In genomic region chr3:102997591-102997990, GRCm38 (mm10) we compare ENCODE assay signal across 30 mouse cellular contexts. TPM values are rescaled to one million over a fixed set of nuclear protein-coding genes. Genes with fewer than 3 reads are reported as not detected.
DNase-seq lines count a peak whose midpoint lies in the region; ATAC-seq and TF ChIP-seq lines count a peak whose summit lies in the region.
"Had no signal": no experiment of that assay in that cellular context is flagged by ENCODE, and none has a peak within 500 bp of the region (broad histone marks: within the 10 kb centered on the region; RNA-seq: fewer than 3 reads in every experiment).

No protein-coding gene starts in this region.

- H3K4me1 ChIP-seq in hindbrain, embryonic 14.5 days (replicated peaks; ENCODE audit: control insufficient read depth, insufficient read depth, low read length): peaks cover 12% of the 10 kb centered on the region
- H3K4me1 ChIP-seq in hindbrain, embryonic 11.5 days (replicated peaks; ENCODE audit: control insufficient read depth, insufficient read depth, low read length): 0 out of 2 replicates have a peak, but pooled peaks cover 2% of the 10 kb centered on the region
- H3K4me1 ChIP-seq in lung, embryonic 14.5 days (ENCODE audit: insufficient read depth): no peaks in the 10 kb centered on the region
- peaks cover 15% of the 10 kb centered on the region for H3K4me1 ChIP-seq in bone marrow macrophage, adult 2 months (ENCODE audit: control insufficient read depth, insufficient read depth, low read length)

- H3K36me3 ChIP-seq in hindbrain, embryonic 14.5 days (replicated peaks; ENCODE audit: control insufficient read depth, insufficient read depth): peaks cover 53% of the 10 kb centered on the region
- H3K36me3 ChIP-seq in hindbrain, embryonic 11.5 days (ENCODE audit: control insufficient read depth, insufficient read depth, low read length): peaks cover 16% of the 10 kb centered on the region
- peaks cover 45% of the 10 kb centered on the region for H3K36me3 ChIP-seq in lung, embryonic 14.5 days (ENCODE audit: insufficient read depth)

- TF ChIP-seq CTCF in lung, embryonic 14.5 days (IDR thresholded peaks at IDR 0.05; ENCODE audit: low read depth): no peak
- TF ChIP-seq CTCF in bone marrow macrophage, adult 2 months (IDR thresholded peaks at IDR 0.05; ENCODE audit: low read depth, low read length): no peak

- no peaks in the 10 kb centered on the region for H3K27me3 ChIP-seq in hindbrain, embryonic 14.5 days (ENCODE audit: control insufficient read depth, insufficient read depth, low read length)
- H3K27me3 ChIP-seq in hindbrain, embryonic 11.5 days (ENCODE audit: control insufficient read depth, insufficient read depth, low read length): no peaks in the 10 kb centered on the region
- H3K27me3 ChIP-seq in lung, embryonic 14.5 days (ENCODE audit: insufficient read depth, low read length): no peaks in the 10 kb centered on the region
- H3K27me3 ChIP-seq: embryonic facial prominence, embryonic 15.5 days; heart, embryonic 15.5 days; midbrain, embryonic 13.5 days; neural tube, embryonic 13.5 days had no signal

- TF ChIP-seq POLR2A in bone marrow macrophage, adult 2 months (IDR thresholded peaks at IDR 0.05; ENCODE audit: borderline replicate concordance, low read depth, low read length): no peak

- WGBS in hindbrain, embryonic 14.5 days: 93% methylated on average over 3 of the region's 3 CpGs
- 95% methylated on average over 3 of the region's 3 CpGs for WGBS in hindbrain, embryonic 11.5 days
- 84% methylated on average over 3 of the region's 3 CpGs for WGBS in lung, embryonic 14.5 days

- intact Hi-C loops in left cerebral cortex, postnatal 4 days (cut with DNase I): no loop called here

- H3K27ac ChIP-seq in hindbrain, embryonic 14.5 days: no peak overlapping the region
- H3K27ac ChIP-seq in hindbrain, embryonic 11.5 days (ENCODE audit: low read depth, low read length): no peak overlapping the region
- 0 out of 2 replicates have a peak overlapping the region, but pooled peaks have one; percentile 24 for H3K27ac ChIP-seq in lung, embryonic 14.5 days (ENCODE audit: low read depth)
- peak overlapping the region; percentile 56 for H3K27ac ChIP-seq in bone marrow macrophage, adult 2 months (ENCODE audit: insufficient read depth, low read depth, low read length)
- H3K27ac ChIP-seq: embryonic facial prominence, embryonic 15.5 days; heart, embryonic 15.5 days; midbrain, embryonic 13.5 days; neural tube, embryonic 13.5 days had no signal

- no peak overlapping the region for H3K4me3 ChIP-seq in hindbrain, embryonic 14.5 days (replicated peaks; ENCODE audit: low read length)
- H3K4me3 ChIP-seq in hindbrain, embryonic 11.5 days (ENCODE audit: low read depth, low read length): no peak overlapping the region
- H3K4me3 ChIP-seq in lung, embryonic 14.5 days (ENCODE audit: low read depth, low read length): no peak overlapping the region
- H3K4me3 ChIP-seq in bone marrow macrophage, adult 2 months (ENCODE audit: insufficient read depth, low read length): no peak overlapping the region

- H3K4me2 ChIP-seq in hindbrain, embryonic 14.5 days (replicated peaks): peak overlapping the region; percentile 58; the same call in 1 of the 2 replicates
- H3K4me2 ChIP-seq in hindbrain, embryonic 11.5 days (replicated peaks; ENCODE audit: low read depth, low read length): no peak overlapping the region
- no peak overlapping the region for H3K4me2 ChIP-seq in lung, embryonic 14.5 days
- H3K4me2 ChIP-seq: embryonic facial prominence, embryonic 15.5 days had no signal

- DNase-seq in hindbrain, embryonic 14.5 days (ENCODE audit: low spot score): no peak
- DNase-seq in hindbrain, embryonic 11.5 days (ENCODE audit: low spot score): no peak
- no peak for DNase-seq in lung, embryonic 14.5 days
- no peak for DNase-seq in lung, postnatal 14 days
- DNase-seq in 3T3-L1 (ENCODE audit: low read depth, low spot score): peak; percentile 72
- DNase-seq in left cerebral cortex, postnatal 4 days: no peak
- no peak for DNase-seq in adrenal gland, postnatal 4 days (ENCODE audit: low spot score in 2 of 2)
- DNase-seq: adrenal gland, adult 8-10 months; cerebellum, adult 9-10 months; gastrocnemius, postnatal 25 days; kidney, adult 9 months; kidney, postnatal 36 days; layer of hippocampus, adult 9-11 months; liver; thymus, postnatal 14 days had no signal

- ATAC-seq in hindbrain, embryonic 14.5 days (ENCODE audit: low FRiP score): no peak
- no peak for ATAC-seq in hindbrain, embryonic 11.5 days (ENCODE audit: low FRiP score)
- ATAC-seq in lung, embryonic 14.5 days (ENCODE audit: insufficient read depth): no peak
- ATAC-seq: activated CD4-positive, CD25-positive, alpha-beta regulatory T cell, adult 4 months; forebrain, embryonic 16.5 days; midbrain, embryonic 13.5 days had no signal

- no peaks in the 10 kb centered on the region for H3K9me3 ChIP-seq in hindbrain, embryonic 14.5 days (ENCODE audit: control insufficient read depth, low read length)
- no peaks in the 10 kb centered on the region; the same call in 1 of the 2 replicates for H3K9me3 ChIP-seq in hindbrain, embryonic 11.5 days (ENCODE audit: control insufficient read depth, low read length)
- H3K9me3 ChIP-seq in lung, embryonic 14.5 days (ENCODE audit: low read depth, low read length): no peaks in the 10 kb centered on the region
- H3K9me3 ChIP-seq: embryonic facial prominence, embryonic 15.5 days; heart, embryonic 15.5 days; neural tube, embryonic 13.5 days had no signal

- no peak overlapping the region for H3K9ac ChIP-seq in hindbrain, embryonic 14.5 days
- no peak overlapping the region for H3K9ac ChIP-seq in hindbrain, embryonic 11.5 days (ENCODE audit: low read depth, low read length)
- H3K9ac ChIP-seq in lung, embryonic 14.5 days: no peak overlapping the region
- H3K9ac ChIP-seq: embryonic facial prominence, embryonic 15.5 days; heart, embryonic 15.5 days; neural tube, embryonic 13.5 days had no signal

RNA-seq across cellular contexts. Expression of gene Sike1, which starts 2.1 kb away (rescaled TPM):
- 67.0 TPM in 2 replicates for polyA plus RNA-seq in hindbrain, embryonic 14.5 days (2014; fragmentation: Nextera tagmentation; extraction: Ambion mirVana)
- 103 and 104 TPM in 2 replicates for polyA plus RNA-seq in hindbrain, embryonic 11.5 days (2014; fragmentation: Nextera tagmentation; extraction: Ambion mirVana)
- 63.9 and 68.6 TPM in 2 replicates for polyA plus RNA-seq in lung, embryonic 14.5 days (2014; fragmentation: Nextera tagmentation; extraction: Ambion mirVana)
- polyA plus RNA-seq in bone marrow macrophage, adult 2 months (2012; ENCODE audit: insufficient read depth, insufficient read length, missing spikeins): 53.6 and 54.2 TPM in 2 replicates
- 10 to 100 TPM; 91.5 to 98.7 TPM for total RNA-seq in left cerebral cortex, postnatal 4 days (2021)
- 100 to 1,000 TPM in 1 of 2 experiments, 10 to 100 TPM in 1; 96.7 to 105 TPM for total RNA-seq in adrenal gland, postnatal 4 days (2021)

RNA-seq across cellular contexts. Expression of gene Csde1, which starts 22.6 kb away (rescaled TPM):
- 416 and 429 TPM in 2 replicates for polyA plus RNA-seq in hindbrain, embryonic 14.5 days (2014; fragmentation: Nextera tagmentation; extraction: Ambion mirVana)
- 561 and 569 TPM in 2 replicates for polyA plus RNA-seq in hindbrain, embryonic 11.5 days (2014; fragmentation: Nextera tagmentation; extraction: Ambion mirVana)
- 439 and 441 TPM in 2 replicates for polyA plus RNA-seq in lung, embryonic 14.5 days (2014; fragmentation: Nextera tagmentation; extraction: Ambion mirVana)
- polyA plus RNA-seq in bone marrow macrophage, adult 2 months (2012; ENCODE audit: insufficient read depth, insufficient read length, missing spikeins): 291 and 299 TPM in 2 replicates
- 100 to 1,000 TPM; 324 to 349 TPM for total RNA-seq in left cerebral cortex, postnatal 4 days (2021)
- 100 to 1,000 TPM; 337 to 354 TPM for total RNA-seq in adrenal gland, postnatal 4 days (2021)

RNA-seq across cellular contexts. Expression of gene Nr1h5, which starts 33.7 kb away (rescaled TPM):
- 0.07 and 0.09 TPM in 2 replicates for polyA plus RNA-seq in hindbrain, embryonic 14.5 days (2014; fragmentation: Nextera tagmentation; extraction: Ambion mirVana)
- polyA plus RNA-seq in hindbrain, embryonic 11.5 days (2014; fragmentation: Nextera tagmentation; extraction: Ambion mirVana): not detected in 2 replicates
- polyA plus RNA-seq in lung, embryonic 14.5 days (2014; fragmentation: Nextera tagmentation; extraction: Ambion mirVana): not detected in 2 replicates
- polyA plus RNA-seq in bone marrow macrophage, adult 2 months (2012; ENCODE audit: insufficient read depth, insufficient read length, missing spikeins): not detected in 2 replicates
- not detected for total RNA-seq in left cerebral cortex, postnatal 4 days (2021)
- under 1 TPM in 1 of 2 experiments, not detected in 1; 0.48 TPM for total RNA-seq in adrenal gland, postnatal 4 days (2021)
- total RNA-seq: adrenal gland, adult 8-10 months; common myeloid progenitor, adult 5-6 weeks; gastrocnemius, postnatal 25 days; hematopoietic stem cell, adult 5-6 weeks; left cerebral cortex, adult 18-20 months; left cerebral cortex, postnatal 25 days; megakaryocyte progenitor cell, adult 5-6 weeks; MEL had no signal
- polyA plus RNA-seq: activated CD4-positive, CD25-positive, alpha-beta regulatory T cell, adult 4 months; forebrain, embryonic 16.5 days; intestine, embryonic 14.5 days; midbrain, embryonic 13.5 days; stomach, embryonic 14.5 days had no signal

Comparison
In these comparisons a context has a peak if more than half of its experiments do, and no peak if none do; other contexts are left out.
1. H3K27ac ChIP-seq: peak in lung, embryonic 14.5 days (single experiment) and bone marrow macrophage, adult 2 months (single experiment); none in hindbrain, embryonic 14.5 days (single experiment) and hindbrain, embryonic 11.5 days (single experiment).